ENCODE assay signal across 11 mouse cellular contexts in genomic region chr2:32869721-32870274, GRCm38 (mm10). TPM values are rescaled to one million over a fixed set of nuclear protein-coding genes. Genes with fewer than 3 reads are reported as not detected.
A peak's percentile ranks its signal among the peaks of the same experiment; 100 is the strongest.
DNase-seq lines count a peak whose midpoint lies in the region; ATAC-seq and TF ChIP-seq lines count a peak whose summit lies in the region.
"Had no signal": no experiment of that assay in that cellular context is flagged by ENCODE, and none has a peak within 500 bp of the region (broad histone marks: within the 10 kb centered on the region; RNA-seq: fewer than 3 reads in every experiment).

No protein-coding gene starts in this region.

- no peak for TF ChIP-seq POLR2A in thymus, adult 2 months (IDR thresholded peaks at IDR 0.05; ENCODE audit: control insufficient read depth, extremely low read depth, insufficient read depth, low read length, poor library complexity)

- no peak for DNase-seq in thymus, adult 2 months
- DNase-seq in thymus, postnatal 10 days (ENCODE audit: low spot score in 2 of 2), result no peak
- peak; percentile 77 to 82 for DNase-seq in urinary bladder, postnatal 36 days (ENCODE audit: low spot score in 2 of 2)
- no peak for DNase-seq in forebrain, postnatal 0 days
- no peak for DNase-seq in spleen, postnatal 4 days (ENCODE audit: low spot score in 2 of 2)
- DNase-seq: cerebellum, adult 2 months had no signal

- no peaks in the 10 kb centered on the region for H3K36me3 ChIP-seq in thymus, adult 2 months (ENCODE audit: control insufficient read depth, insufficient read depth, low read length)
- H3K36me3 ChIP-seq in intestine, embryonic 16.5 days (ENCODE audit: control insufficient read depth, insufficient read depth, low read length), result no peaks in the 10 kb centered on the region
- H3K36me3 ChIP-seq in lung, embryonic 16.5 days (ENCODE audit: control insufficient read depth, insufficient read depth, low read length), result no peaks in the 10 kb centered on the region
- no peaks in the 10 kb centered on the region for H3K36me3 ChIP-seq in forebrain, postnatal 0 days (ENCODE audit: insufficient read depth)
- H3K36me3 ChIP-seq: embryonic facial prominence, embryonic 12.5 days had no signal

- TF ChIP-seq CTCF in thymus, adult 2 months (IDR thresholded peaks at IDR 0.05; ENCODE audit: borderline replicate concordance, control insufficient read depth, extremely low read depth, insufficient read depth, low read length, poor library complexity), result no peak
- no peak for TF ChIP-seq CTCF in forebrain, postnatal 0 days (IDR thresholded peaks at IDR 0.05; ENCODE audit: low read depth)

- WGBS in thymus, adult 2 months, result 70% methylated on average over 6 of the region's 6 CpGs
- WGBS in intestine, embryonic 16.5 days, result 55% methylated on average over 6 of the region's 6 CpGs
- 36% methylated on average over 6 of the region's 6 CpGs for WGBS in lung, embryonic 16.5 days
- WGBS in forebrain, postnatal 0 days, result 62% methylated on average over 6 of the region's 6 CpGs

- H3K27me3 ChIP-seq in thymus, adult 2 months (ENCODE audit: control insufficient read depth, insufficient read depth, low read length), result peaks cover under 1% of the 10 kb centered on the region; the same call in 1 of the 2 replicates
- no peaks in the 10 kb centered on the region for H3K27me3 ChIP-seq in intestine, embryonic 16.5 days (replicated peaks; ENCODE audit: control insufficient read depth, insufficient read depth, low read length)
- no peaks in the 10 kb centered on the region for H3K27me3 ChIP-seq in lung, embryonic 16.5 days (ENCODE audit: control insufficient read depth, insufficient read depth, low read depth, low read length)
- no peaks in the 10 kb centered on the region for H3K27me3 ChIP-seq in forebrain, postnatal 0 days (ENCODE audit: insufficient read depth, low read length)
- H3K27me3 ChIP-seq: embryonic facial prominence, embryonic 12.5 days; Patski had no signal

- H3K4me2 ChIP-seq in intestine, embryonic 16.5 days (ENCODE audit: low read depth, low read length), result no peak overlapping the region
- H3K4me2 ChIP-seq in lung, embryonic 16.5 days (ENCODE audit: low read depth, low read length), result peak overlapping the region; percentile 23; the same call in 1 of the 2 replicates
- no peak overlapping the region for H3K4me2 ChIP-seq in forebrain, postnatal 0 days (ENCODE audit: low read depth)
- H3K4me2 ChIP-seq: embryonic facial prominence, embryonic 12.5 days; heart, embryonic 11.5 days had no signal

- no peaks in the 10 kb centered on the region for H3K9me3 ChIP-seq in intestine, embryonic 16.5 days (ENCODE audit: control insufficient read depth, low read length)
- H3K9me3 ChIP-seq in lung, embryonic 16.5 days (ENCODE audit: control insufficient read depth, low read length), result no peaks in the 10 kb centered on the region
- H3K9me3 ChIP-seq in forebrain, postnatal 0 days (ENCODE audit: low read length), result no peaks in the 10 kb centered on the region
- H3K9me3 ChIP-seq: embryonic facial prominence, embryonic 12.5 days had no signal

- peak overlapping the region; percentile 14; the same call in 1 of the 2 replicates for H3K27ac ChIP-seq in thymus, adult 2 months (ENCODE audit: control insufficient read depth, insufficient read depth, low read length)
- peak overlapping the region; percentile 72 for H3K27ac ChIP-seq in intestine, embryonic 16.5 days (ENCODE audit: low read length)
- peak overlapping the region; percentile 89 for H3K27ac ChIP-seq in lung, embryonic 16.5 days (ENCODE audit: low read length)
- H3K27ac ChIP-seq in forebrain, postnatal 0 days (ENCODE audit: low read depth, low read length), result no peak overlapping the region
- H3K27ac ChIP-seq: embryonic facial prominence, embryonic 12.5 days had no signal

- H3K4me1 ChIP-seq in thymus, adult 2 months (replicated peaks; ENCODE audit: control insufficient read depth, insufficient read depth, low read length), result peaks cover 8% of the 10 kb centered on the region; the same call in 1 of the 2 replicates
- peaks cover 23% of the 10 kb centered on the region for H3K4me1 ChIP-seq in intestine, embryonic 16.5 days (ENCODE audit: control insufficient read depth, insufficient read depth, low read length)
- peaks cover 24% of the 10 kb centered on the region for H3K4me1 ChIP-seq in lung, embryonic 16.5 days (replicated peaks; ENCODE audit: control insufficient read depth, insufficient read depth, low read length)
- no peaks in the 10 kb centered on the region for H3K4me1 ChIP-seq in forebrain, postnatal 0 days (ENCODE audit: insufficient read depth)

- H3K4me3 ChIP-seq in thymus, adult 2 months (ENCODE audit: control insufficient read depth, insufficient read depth, low read length), result no peak overlapping the region
- no peak overlapping the region for H3K4me3 ChIP-seq in intestine, embryonic 16.5 days (ENCODE audit: low read length)
- H3K4me3 ChIP-seq in lung, embryonic 16.5 days (ENCODE audit: low read length), result no peak overlapping the region
- H3K4me3 ChIP-seq in forebrain, postnatal 0 days (ENCODE audit: low read depth, low read length), result no peak overlapping the region
- H3K4me3 ChIP-seq: embryonic facial prominence, embryonic 12.5 days had no signal

- ATAC-seq in intestine, embryonic 16.5 days, result no peak
- ATAC-seq in lung, embryonic 16.5 days (ENCODE audit: low read depth), result no peak; the same call in 1 of the 2 replicates
- ATAC-seq in forebrain, postnatal 0 days, result no peak
- ATAC-seq: Patski had no signal

- 0 out of 2 replicates have a peak overlapping the region, but pooled peaks have one; percentile 35 for H3K9ac ChIP-seq in intestine, embryonic 16.5 days (ENCODE audit: low read depth, low read length)
- H3K9ac ChIP-seq in lung, embryonic 16.5 days (ENCODE audit: low read length), result no peak overlapping the region
- H3K9ac ChIP-seq in forebrain, postnatal 0 days, result no peak overlapping the region
- H3K9ac ChIP-seq: embryonic facial prominence, embryonic 12.5 days had no signal

RNA-seq across cellular contexts. Expression of gene Fam129b, which starts 6.1 kb away (rescaled TPM):
- polyA plus RNA-seq in thymus, adult 2 months (2012; rRNA removed), result 20.8 and 22.9 TPM in 2 replicates
- polyA plus RNA-seq in intestine, embryonic 16.5 days (2015; fragmentation: Nextera tagmentation; extraction: Ambion mirVana), result 35.4 and 37.8 TPM in 2 replicates
- polyA plus RNA-seq in lung, embryonic 16.5 days (2015; fragmentation: Nextera tagmentation; extraction: Ambion mirVana), result 133 and 141 TPM in 2 replicates
- 38.1 and 43.9 TPM in 2 replicates for total RNA-seq in forebrain, postnatal 0 days (2014; rRNA removed)
- polyA plus RNA-seq in forebrain, postnatal 0 days (2015; fragmentation: Nextera tagmentation; extraction: Ambion mirVana), result 26.6 and 27.7 TPM in 2 replicates

RNA-seq across cellular contexts. Expression of gene Stxbp1, which starts 22.8 kb away (rescaled TPM):
- polyA plus RNA-seq in thymus, adult 2 months (2012; rRNA removed), result 6.6 and 8.3 TPM in 2 replicates
- polyA plus RNA-seq in intestine, embryonic 16.5 days (2015; fragmentation: Nextera tagmentation; extraction: Ambion mirVana), result 18.1 TPM in 2 replicates
- 21.9 and 24.1 TPM in 2 replicates for polyA plus RNA-seq in lung, embryonic 16.5 days (2015; fragmentation: Nextera tagmentation; extraction: Ambion mirVana)
- total RNA-seq in forebrain, postnatal 0 days (2014; rRNA removed), result 109 and 135 TPM in 2 replicates
- polyA plus RNA-seq in forebrain, postnatal 0 days (2015; fragmentation: Nextera tagmentation; extraction: Ambion mirVana), result 268 and 350 TPM in 2 replicates

Comparison
In these comparisons a context has a peak if more than half of its experiments do, and no peak if none do; other contexts are left out.
1. DNase-seq: peak in urinary bladder, postnatal 36 days (2 of 2); none in thymus, adult 2 months (single experiment), thymus, postnatal 10 days (0 of 2), forebrain, postnatal 0 days (single experiment) and spleen, postnatal 4 days (0 of 2).
2. RNA of gene Stxbp1, which starts 22.8 kb away (polyA plus RNA-seq): 268 to 350 TPM in forebrain, postnatal 0 days; 21.9 to 24.1 TPM in lung, embryonic 16.5 days, 18.1 TPM in intestine, embryonic 16.5 days and 6.6 to 8.3 TPM in thymus, adult 2 months; every median in the first group is over 10 times any median in the second.